Mouse (Mus musculus) olfactory bulb, adult 2 months (tissue): Measurements from ENCODE around the gene Gpr61. TPM values are rescaled to one million over a fixed set of nuclear protein-coding genes. Genes with fewer than 3 reads are reported as not detected.

Experiments used
- H3K27ac ChIP-seq: fragments of 200-500 bp; 2 replicates; pipeline ENCODE4 v1.5.1; 2012; ENCODE audit warnings: low read depth, low read length; ENCODE audit not compliant: insufficient read depth
- H3K4me1 ChIP-seq: fragments of 200-500 bp; 2 replicates; pipeline ENCODE4 v1.6.1; 2012; ENCODE audit warnings: low read length; ENCODE audit not compliant: control insufficient read depth, insufficient read depth
- H3K4me3 ChIP-seq: fragments of 200-500 bp; 2 replicates; pipeline ENCODE4 v1.5.1; 2012; ENCODE audit warnings: mild to moderate bottlenecking, low read depth, low read length, moderate library complexity; ENCODE audit not compliant: insufficient read depth
- CTCF ChIP-seq: fragments of 200-500 bp; IDR thresholded peaks from 2 replicates; pipeline ENCODE4 v1.5.1; 2012; ENCODE audit warnings: low read depth, mild to moderate bottlenecking, low read length, moderate library complexity; ENCODE audit not compliant: insufficient read depth
- POLR2A ChIP-seq: fragments of 200-500 bp; IDR thresholded peaks from 2 replicates; pipeline ENCODE4 v1.6.1; 2012; ENCODE audit warnings: mild to moderate bottlenecking, low read depth, low read length, moderate library complexity; ENCODE audit not compliant: insufficient read depth
- WGBS: fragments of 180-500 bp; shearing (Covaris S2); methylation state at CpG from one replicate; pipeline ENCODE4 v1.1.7; 2018; 5-methylcytosine and 5-hydroxymethylcytosine counted together
- polyA plus RNA-seq: library from polyadenylated mRNA; stranded (reverse); fragments of >200 nt; gene quantifications from 2 replicates; pipeline ENCODE4 v1.2.4, GENCODE M21; 2012; ENCODE audit warnings: low replicate concordance; ENCODE audit not compliant: missing spikeins, insufficient read depth, insufficient read length

Gpr61 gene
- polyA plus RNA-seq, 1 experiment = not detected

DNA sequence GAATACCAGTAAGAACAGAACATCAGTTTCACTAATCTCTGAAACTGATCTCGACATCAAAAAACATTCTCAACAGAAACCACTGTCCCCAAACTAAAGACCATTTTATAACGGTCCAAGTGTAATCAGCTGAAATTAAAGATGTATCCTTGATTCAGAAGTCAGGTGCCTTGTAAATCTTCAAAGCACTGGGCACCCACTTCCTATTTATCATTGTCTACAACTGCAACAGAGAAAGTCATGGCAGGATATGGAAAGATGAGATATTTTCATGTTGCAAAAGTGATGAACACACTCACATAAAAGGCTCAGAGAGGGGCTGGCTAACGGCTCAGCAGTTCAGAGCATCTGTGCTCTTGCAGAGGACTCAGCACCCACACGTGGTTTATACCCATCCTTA, 13.9 kb downstream of the Gpr61 start:
- WGBS = 52% methylated on average over 4 of the region's 4 CpGs
- Histone ChIP-seq H3K4me3 (no peak overlapping the region), H3K4me1 (peaks cover 11% of the 10 kb centered on the region), H3K27ac (no peak overlapping the region; the same call in 1 of the 2 replicates)
- no peak for TF ChIP-seq CTCF
- no peak for TF ChIP-seq POLR2A

DNA sequence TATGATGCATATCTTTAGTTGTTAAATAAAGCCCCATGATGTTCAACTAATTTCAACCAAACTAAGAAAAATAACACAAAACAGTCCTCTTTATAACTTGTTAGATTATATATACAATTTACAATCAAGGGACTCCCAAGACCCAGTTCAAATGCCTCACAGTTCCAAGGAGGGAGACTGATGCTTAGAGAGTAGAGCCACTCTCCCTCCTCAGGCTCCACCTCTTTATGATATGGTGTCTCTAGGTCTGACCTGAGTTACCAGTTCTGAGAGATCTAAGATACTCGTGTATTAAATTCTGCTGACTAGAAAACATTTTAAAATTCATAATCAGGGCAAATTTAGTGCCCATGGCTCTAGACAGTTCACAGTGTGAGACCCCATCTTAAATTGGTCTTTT, 15.6 kb downstream of the Gpr61 start:
- Histone ChIP-seq H3K27ac (no peak overlapping the region), H3K4me1 (peaks cover 14% of the 10 kb centered on the region), H3K4me3 (no peak overlapping the region)
- WGBS = 66% methylated on average over 1 of the region's 1 CpGs
- no peak for TF ChIP-seq POLR2A
- TF ChIP-seq CTCF = no peak

DNA sequence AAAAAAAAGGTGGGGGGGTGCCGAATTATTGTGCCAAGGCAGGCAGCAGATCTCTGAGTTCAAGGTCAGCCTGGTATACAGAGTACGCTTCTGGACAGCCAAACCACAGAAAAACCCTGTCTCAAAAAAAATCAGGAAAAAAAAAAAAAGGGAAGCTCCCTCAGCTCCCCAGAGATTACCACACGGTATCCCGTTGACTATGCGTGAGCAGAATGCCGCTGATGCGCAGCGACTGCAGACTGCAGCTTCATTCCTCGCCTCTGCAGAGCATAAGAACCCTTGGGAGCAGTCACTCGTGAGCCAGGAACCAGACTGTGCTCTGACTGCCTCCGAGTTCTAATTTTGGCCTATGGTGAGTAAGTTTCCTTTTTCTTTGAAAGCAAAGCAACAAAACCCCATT, 20.0 kb downstream of the Gpr61 start:
- TF ChIP-seq POLR2A (0 out of 2 replicates have a peak, but pooled peaks have one; percentile 18), CTCF (no peak)
- no peak overlapping the region for H3K4me3 ChIP-seq
- H3K4me1 ChIP-seq = peaks cover 15% of the 10 kb centered on the region
- 20% methylated on average over 11 of the region's 11 CpGs for WGBS
- peak overlapping the region; percentile 87 for H3K27ac ChIP-seq

DNA sequence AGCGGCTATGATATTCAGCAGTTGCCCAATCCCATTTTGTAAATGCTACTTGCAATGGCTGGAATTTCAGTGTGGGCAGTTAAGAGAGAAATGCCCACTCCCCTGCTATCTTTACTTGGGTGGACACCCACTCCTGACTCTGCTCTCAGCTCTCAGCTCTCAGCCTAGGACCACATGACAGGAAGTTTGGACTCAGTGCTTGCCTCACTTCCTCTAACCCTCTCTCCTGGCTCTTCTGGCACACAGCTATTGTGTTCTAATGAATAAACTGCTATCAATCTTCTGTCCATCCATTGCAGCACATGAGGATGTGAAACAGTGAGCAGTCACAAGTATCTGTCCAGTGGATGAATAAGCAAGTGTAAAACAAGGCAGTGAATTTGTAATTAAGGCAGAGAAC, 22.2 kb downstream of the Gpr61 start:
- H3K4me1 ChIP-seq = peaks cover 14% of the 10 kb centered on the region
- TF ChIP-seq CTCF = no peak
- TF ChIP-seq POLR2A = no peak
- no peak overlapping the region for H3K27ac ChIP-seq
- no peak overlapping the region for H3K4me3 ChIP-seq
- 52% methylated on average over 1 of the region's 1 CpGs for WGBS

DNA sequence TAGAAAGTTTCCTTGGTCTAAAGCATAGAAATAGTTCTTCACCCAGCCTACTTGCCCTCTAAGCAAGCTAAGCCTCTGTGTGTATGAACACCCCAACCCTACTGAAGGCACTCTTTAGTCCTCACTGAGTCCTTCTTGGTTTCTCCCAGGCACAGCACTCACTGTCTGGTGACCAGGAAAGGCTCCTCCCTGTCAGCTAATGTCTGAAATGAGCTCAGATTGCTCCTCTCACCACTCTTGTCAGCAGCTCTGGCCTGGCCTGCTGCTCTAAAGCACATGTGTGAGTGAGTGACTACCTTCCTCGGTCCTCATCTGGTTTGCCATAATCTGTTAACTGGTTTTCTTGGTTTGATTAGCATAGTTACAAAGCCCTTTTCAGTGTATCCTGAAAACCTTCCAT, 22.9 kb downstream of the Gpr61 start:
- peaks cover 13% of the 10 kb centered on the region for H3K4me1 ChIP-seq
- 79% methylated on average over 1 of the region's 1 CpGs for WGBS
- H3K4me3 ChIP-seq = no peak overlapping the region
- TF ChIP-seq CTCF (no peak), POLR2A (no peak)
- no peak overlapping the region for H3K27ac ChIP-seq

DNA sequence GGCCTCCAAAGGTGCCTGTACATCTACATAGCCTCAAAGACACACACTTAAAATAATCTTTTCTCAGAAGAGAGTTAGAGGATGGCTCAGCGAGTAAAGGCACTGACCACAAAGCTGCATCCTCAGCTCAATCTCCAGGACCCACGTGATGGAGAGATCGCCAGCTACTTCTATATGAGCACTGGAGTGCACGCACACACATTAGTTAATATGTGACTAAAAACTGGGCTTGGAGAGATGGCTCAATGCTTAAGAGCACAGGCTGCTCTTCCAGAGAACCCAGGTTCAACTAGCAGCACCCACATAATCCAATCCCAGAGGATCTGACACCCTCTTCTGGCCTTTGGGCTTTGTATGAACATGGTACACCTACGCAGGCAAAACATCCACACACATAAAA, 23.5 kb downstream of the Gpr61 start:
- Histone ChIP-seq H3K27ac (no peak overlapping the region), H3K4me1 (peaks cover 13% of the 10 kb centered on the region), H3K4me3 (no peak overlapping the region)
- TF ChIP-seq POLR2A (no peak), CTCF (no peak)
- WGBS = 90% methylated on average over 5 of the region's 5 CpGs

DNA sequence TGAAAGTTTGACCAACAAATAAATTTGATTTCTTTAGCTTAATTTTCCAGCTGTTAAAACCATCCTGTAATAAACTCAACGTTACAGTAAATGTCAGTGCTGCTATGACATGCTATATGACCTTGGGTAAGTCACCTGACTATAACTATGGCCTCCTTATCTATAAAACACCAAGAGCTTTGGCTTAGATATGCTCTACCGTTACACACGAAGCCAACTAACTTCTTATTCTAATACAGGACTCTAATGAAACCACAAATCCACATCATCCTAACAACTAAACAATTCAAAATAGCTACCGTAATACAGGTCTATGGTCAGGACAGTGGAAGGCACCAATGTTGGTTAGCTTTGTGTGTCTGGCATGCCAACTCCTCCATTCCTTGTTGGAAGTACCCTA, 24.9 kb downstream of the Gpr61 start:
- H3K27ac ChIP-seq = no peak overlapping the region
- no peak for TF ChIP-seq POLR2A
- no peak for TF ChIP-seq CTCF
- 92% methylated on average over 4 of the region's 4 CpGs for WGBS
- no peak overlapping the region for H3K4me3 ChIP-seq
- H3K4me1 ChIP-seq = peaks cover 7% of the 10 kb centered on the region; the same call in 1 of the 2 replicates

DNA sequence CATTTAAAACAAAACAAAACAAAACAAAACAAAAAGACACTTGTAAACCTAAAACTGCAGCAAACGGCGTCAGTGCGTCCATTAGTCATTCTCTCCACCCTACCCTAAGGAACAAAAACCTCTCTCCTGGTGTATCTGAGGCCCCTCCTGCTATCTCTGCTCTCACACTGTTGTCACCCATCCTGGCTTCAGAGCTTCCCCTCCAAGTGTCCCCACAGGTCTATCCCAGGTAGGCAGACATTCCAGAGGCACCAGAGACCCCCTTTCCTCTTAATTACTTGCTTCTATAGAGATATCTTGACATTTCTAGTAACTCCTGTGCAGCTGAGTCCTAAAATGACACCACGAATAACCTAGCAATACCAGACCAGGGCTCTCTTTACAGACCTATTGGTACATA, 25.3 kb downstream of the Gpr61 start:
- peaks cover 7% of the 10 kb centered on the region; the same call in 1 of the 2 replicates for H3K4me1 ChIP-seq
- no peak overlapping the region for H3K4me3 ChIP-seq
- TF ChIP-seq POLR2A = no peak
- no peak for TF ChIP-seq CTCF
- H3K27ac ChIP-seq = 0 out of 2 replicates have a peak overlapping the region, but pooled peaks have one; percentile 32
- WGBS = 63% methylated on average over 4 of the region's 4 CpGs

DNA sequence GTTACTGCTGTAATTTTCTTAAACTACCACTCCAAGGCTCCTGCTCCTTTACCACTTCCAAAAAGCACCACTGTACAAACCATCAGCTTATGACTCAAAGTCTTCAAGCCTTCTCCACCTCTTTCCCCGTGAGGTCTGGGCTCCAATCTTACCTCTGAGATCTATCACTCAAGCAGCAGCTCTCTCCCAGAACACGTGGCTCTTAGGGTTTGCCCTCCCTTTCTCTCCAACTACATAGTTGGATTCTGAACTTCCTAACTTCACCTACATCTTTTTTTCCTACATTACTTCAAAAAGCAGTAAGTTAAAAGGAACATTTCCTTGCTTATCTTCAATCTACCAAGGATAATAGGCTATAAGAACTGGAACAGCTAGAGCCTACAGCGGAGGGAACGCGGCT, 26.2 kb downstream of the Gpr61 start:
- H3K27ac ChIP-seq = 0 out of 2 replicates have a peak overlapping the region, but pooled peaks have one; percentile 6
- WGBS = 55% methylated on average over 5 of the region's 5 CpGs
- no peak overlapping the region for H3K4me3 ChIP-seq
- H3K4me1 ChIP-seq = peaks cover 7% of the 10 kb centered on the region; the same call in 1 of the 2 replicates
- TF ChIP-seq POLR2A (no peak), CTCF (no peak)

DNA sequence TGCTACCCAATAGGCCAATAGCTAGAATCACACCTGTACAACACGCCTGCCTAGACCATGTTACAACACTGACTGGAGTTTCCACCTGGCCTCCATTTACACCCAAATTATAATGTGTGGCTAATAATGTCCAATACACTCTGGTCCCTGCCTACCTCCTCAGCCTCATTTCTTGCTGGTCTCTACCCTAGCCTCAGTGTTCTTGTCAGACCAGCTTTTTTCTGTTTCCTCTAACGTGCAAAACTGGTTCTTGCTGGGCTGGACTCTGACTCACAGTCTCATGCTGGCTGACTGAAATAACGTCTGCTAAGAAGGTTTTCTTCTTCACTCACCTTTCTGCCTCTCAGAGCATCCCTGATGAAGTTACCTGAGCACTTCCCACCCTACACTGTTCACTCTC, 28.4 kb downstream of the Gpr61 start:
- Histone ChIP-seq H3K4me1 (peaks cover 5% of the 10 kb centered on the region; the same call in 1 of the 2 replicates), H3K27ac (no peak overlapping the region), H3K4me3 (no peak overlapping the region)
- 70% methylated on average over 3 of the region's 3 CpGs for WGBS
- TF ChIP-seq CTCF = no peak
- TF ChIP-seq POLR2A = no peak
